Mouse (Mus musculus) lung, adult 2 months (tissue): ENCODE results near the gene Pheta1.
A peak's percentile ranks its signal among the peaks of the same experiment; 100 is the strongest.

Experiments
- CTCF ChIP-seq: fragments of 200-500 bp; IDR thresholded peaks from 2 replicates; pipeline ENCODE4 v1.5.1; 2011; ENCODE audit warnings: mild to moderate bottlenecking, low read length, control low read depth; ENCODE audit not compliant: insufficient read depth
- POLR2A ChIP-seq: fragments of 200-500 bp; IDR thresholded peaks from 2 replicates; pipeline ENCODE4 v1.6.1; 2011; ENCODE audit warnings: low read depth, mild to moderate bottlenecking, control low read depth, low read length, borderline replicate concordance; ENCODE audit errors: extremely low read depth

- TF ChIP-seq POLR2A (0 out of 2 replicates have a peak, but pooled peaks have one; percentile 35), CTCF (peak; percentile 28)
These were observed 707 bp upstream of the Pheta1 start for GRCm38 (mm10) chr5:121848035-121848519.
